Mouse (Mus musculus) embryonic facial prominence, embryonic 10.5 days (tissue): ENCODE results near the gene Kcnn3. TPM values are rescaled to one million over a fixed set of nuclear protein-coding genes. Genes with fewer than 3 reads are reported as not detected.
A peak's percentile ranks its signal among the peaks of the same experiment; 100 is the strongest.

ENCODE experiments used
- DNase-seq: peaks from one replicate; pipeline ENCODE4 v3.0.0-alpha.2; 2017; ENCODE audit warnings: low spot score
- H3K27ac ChIP-seq: fragments of 300-500 bp; sonication (generic); replicated peaks from 2 replicates; pipeline ENCODE4 v1.5.1; 2016; ENCODE audit warnings: mild to moderate bottlenecking
- H3K27me3 ChIP-seq: fragments of 300-500 bp; sonication (generic); replicated peaks from 2 replicates; pipeline ENCODE4 v1.6.1; 2016; ENCODE audit warnings: low read depth, mild to moderate bottlenecking; ENCODE audit not compliant: poor library complexity, severe bottlenecking
- H3K36me3 ChIP-seq: fragments of 300-500 bp; sonication (generic); replicated peaks from 2 replicates; pipeline ENCODE4 v1.6.1; 2016; ENCODE audit warnings: mild to moderate bottlenecking, moderate library complexity
- H3K4me1 ChIP-seq: fragments of 300-500 bp; sonication (generic); 2 replicates; pipeline ENCODE4 v1.6.1; 2016
- H3K4me3 ChIP-seq: fragments of 300-500 bp; sonication (generic); 2 replicates; pipeline ENCODE4 v1.5.1; 2016; ENCODE audit warnings: mild to moderate bottlenecking, moderate library complexity
- H3K9me3 ChIP-seq: fragments of 300-500 bp; sonication (generic); 2 replicates; pipeline ENCODE4 v1.6.1; 2016; ENCODE audit warnings: mild to moderate bottlenecking
- WGBS: fragments of 180-500 bp; shearing (Covaris S2); methylation state at CpG from one replicate; pipeline ENCODE4 v1.1.7; 2016; 5-methylcytosine and 5-hydroxymethylcytosine counted together
- polyA plus RNA-seq: library from polyadenylated mRNA; unstranded; fragments of >200 nt; fragmentation: Nextera tagmentation; extraction: Ambion mirVana; gene quantifications from 2 replicates; pipeline ENCODE4 v1.2.1, GENCODE M21; 2016

The Kcnn3 gene
- polyA plus RNA-seq, 1 experiment from 2014 or later, result 0.62 TPM

DNA sequence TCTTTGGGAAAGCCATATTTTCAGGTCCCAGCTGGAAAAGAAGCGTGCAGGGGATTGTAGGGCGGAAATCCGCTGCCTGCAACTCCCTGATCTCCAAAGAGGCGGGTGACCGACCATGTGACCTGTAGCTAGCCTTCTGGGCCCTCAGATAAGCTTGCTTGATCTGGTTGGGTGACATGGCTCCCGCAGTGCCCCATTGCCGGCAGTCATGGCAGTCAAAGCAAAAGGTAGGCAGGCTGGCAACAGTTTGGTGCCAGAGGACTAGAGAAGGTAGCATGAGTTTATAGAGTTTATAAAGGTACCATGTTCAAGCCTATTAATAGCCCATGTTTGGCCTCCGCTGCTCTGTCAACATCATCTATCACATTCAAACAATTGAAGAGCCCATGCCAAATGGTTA is 33.5 kb downstream of the Kcnn3 start:
- H3K4me3 ChIP-seq, result no peak overlapping the region
- 92% methylated on average over 8 of the region's 8 CpGs for WGBS
- no peaks in the 10 kb centered on the region for H3K27me3 ChIP-seq
- peaks cover under 1% of the 10 kb centered on the region for H3K4me1 ChIP-seq
- no peak for DNase-seq
- no peaks in the 10 kb centered on the region for H3K36me3 ChIP-seq
- no peak overlapping the region for H3K27ac ChIP-seq
- no peaks in the 10 kb centered on the region for H3K9me3 ChIP-seq

DNA sequence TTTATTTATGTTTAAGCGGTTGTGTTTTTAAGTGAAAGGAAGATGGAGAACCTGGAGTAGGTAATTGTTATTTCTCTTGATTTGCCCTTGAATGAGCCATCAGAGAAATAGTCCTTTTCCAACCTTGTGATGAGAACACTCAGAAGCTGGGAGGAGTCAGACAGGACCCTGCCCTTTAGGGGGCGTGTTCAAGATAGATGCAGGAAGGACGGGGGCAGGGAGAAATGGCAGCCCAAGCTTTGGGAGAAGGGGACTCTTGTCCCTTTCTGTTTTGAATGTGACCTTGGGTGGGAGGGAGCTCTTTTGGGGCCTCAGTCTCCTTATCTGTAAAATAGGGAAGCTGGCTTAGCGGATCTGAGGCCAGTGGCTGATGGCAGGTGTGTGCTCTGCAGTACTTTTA is 34.0 kb downstream of the Kcnn3 start:
- H3K4me3 ChIP-seq, result no peak overlapping the region
- WGBS, result 80% methylated on average over 4 of the region's 4 CpGs
- no peak overlapping the region for H3K27ac ChIP-seq
- no peak for DNase-seq
- H3K36me3 ChIP-seq, result no peaks in the 10 kb centered on the region
- H3K27me3 ChIP-seq, result no peaks in the 10 kb centered on the region
- no peaks in the 10 kb centered on the region for H3K9me3 ChIP-seq
- peaks cover 6% of the 10 kb centered on the region for H3K4me1 ChIP-seq

- H3K4me1 ChIP-seq, result peaks cover 12% of the 10 kb centered on the region
- WGBS, result 84% methylated on average over 2 of the region's 2 CpGs
- H3K27ac ChIP-seq, result no peak overlapping the region
- H3K9me3 ChIP-seq, result no peaks in the 10 kb centered on the region
- H3K4me3 ChIP-seq, result no peak overlapping the region
- no peak for DNase-seq
- H3K27me3 ChIP-seq, result no peaks in the 10 kb centered on the region
- H3K36me3 ChIP-seq, result no peaks in the 10 kb centered on the region
Observed at GRCm38 (mm10) chr3:89554587-89554986, 34.6 kb downstream of the Kcnn3 start.

DNA sequence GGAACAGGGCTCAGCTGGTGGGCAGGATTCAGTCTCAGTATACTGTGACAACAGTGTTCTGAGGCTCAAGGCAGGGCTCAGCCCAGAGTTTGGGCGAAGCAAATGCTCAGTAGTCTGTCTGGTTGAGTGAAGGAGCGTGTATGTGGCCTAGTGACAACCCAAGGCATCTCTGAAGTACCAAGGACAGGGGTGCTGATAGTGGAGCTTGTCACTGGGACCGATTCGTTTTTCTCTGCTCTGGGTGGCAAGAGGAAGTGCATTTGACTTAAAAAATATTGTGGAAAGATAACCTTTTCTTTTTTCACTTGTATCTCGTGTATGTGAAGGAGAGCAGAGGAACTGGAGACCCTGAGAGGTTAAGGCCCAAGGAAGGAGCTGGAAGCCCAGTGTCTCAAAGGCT is 37.8 kb downstream of the Kcnn3 start:
- Histone ChIP-seq H3K4me3 (no peak overlapping the region), H3K4me1 (peaks cover 12% of the 10 kb centered on the region), H3K36me3 (no peaks in the 10 kb centered on the region), H3K27me3 (no peaks in the 10 kb centered on the region), H3K9me3 (no peaks in the 10 kb centered on the region), H3K27ac (no peak overlapping the region)
- WGBS, result 84% methylated on average over 5 of the region's 5 CpGs
- DNase-seq, result no peak

DNA sequence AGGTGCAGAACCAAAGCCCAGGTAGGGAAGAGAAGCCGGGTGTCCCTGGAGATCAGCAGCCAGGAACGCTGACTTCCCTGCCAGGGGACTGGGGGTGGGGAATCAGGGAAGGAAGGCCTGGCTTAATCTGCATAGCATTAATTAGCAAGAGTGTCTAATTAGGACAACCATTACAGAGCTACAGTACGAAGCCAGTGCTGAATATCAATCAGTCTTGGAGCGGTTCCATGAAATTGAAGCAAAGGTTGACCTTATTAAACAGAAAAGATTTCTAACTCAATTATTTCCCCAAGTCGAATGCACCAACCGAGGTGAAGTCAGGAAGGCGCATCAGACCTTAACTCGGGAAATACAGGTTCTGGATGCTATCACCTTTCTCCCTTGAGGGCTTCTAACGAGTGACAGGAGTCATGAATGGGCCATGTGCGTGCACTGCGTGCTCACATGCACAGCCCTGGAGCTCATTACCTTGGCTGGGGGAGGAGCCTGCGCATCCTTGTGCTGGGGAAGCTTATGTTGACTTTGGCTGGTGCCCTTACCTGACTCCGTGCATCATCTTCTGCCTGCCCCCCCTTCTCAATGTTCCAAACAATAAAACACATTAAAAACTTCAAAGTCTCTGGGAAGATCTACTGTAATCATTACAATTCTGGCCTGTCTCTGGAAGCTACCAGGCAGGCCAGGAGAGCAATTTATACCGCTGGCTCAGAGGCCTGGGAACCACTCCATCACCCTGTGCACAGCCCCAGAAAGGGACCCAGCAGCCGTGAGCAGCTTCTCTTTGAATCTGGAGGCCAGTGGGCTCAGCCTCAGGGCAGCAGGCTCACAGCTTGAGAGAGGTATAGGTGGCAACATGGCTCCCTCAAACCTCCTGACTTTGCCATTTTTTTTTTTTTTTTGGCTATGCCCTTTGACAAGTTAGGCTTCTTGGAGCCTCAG is 39.3 kb downstream of the Kcnn3 start:
- Histone ChIP-seq H3K4me3 (no peak overlapping the region), H3K4me1 (peaks cover 16% of the 10 kb centered on the region), H3K9me3 (no peaks in the 10 kb centered on the region), H3K27me3 (no peaks in the 10 kb centered on the region), H3K36me3 (no peaks in the 10 kb centered on the region), H3K27ac (peak overlapping the region; percentile 26; the same call in 1 of the 2 replicates)
- DNase-seq, result peak; percentile 34
- WGBS, result 54% methylated on average over 15 of the region's 15 CpGs

GRCm38 (mm10) chr3:89561386-89561785 is 41.4 kb downstream of the Kcnn3 start:
- peaks cover 36% of the 10 kb centered on the region for H3K4me1 ChIP-seq
- 91% methylated on average over 6 of the region's 6 CpGs for WGBS
- DNase-seq, result no peak

GRCm38 (mm10) chr3:89565371-89565770 is 45.4 kb downstream of the Kcnn3 start:
- H3K27me3 ChIP-seq, result no peaks in the 10 kb centered on the region
- H3K27ac ChIP-seq, result peak overlapping the region; percentile 25; the same call in 1 of the 2 replicates
- no peaks in the 10 kb centered on the region for H3K9me3 ChIP-seq
- H3K4me3 ChIP-seq, result no peak overlapping the region
- 49% methylated on average over 5 of the region's 5 CpGs for WGBS
- H3K36me3 ChIP-seq, result no peaks in the 10 kb centered on the region
- H3K4me1 ChIP-seq, result peaks cover 32% of the 10 kb centered on the region
- peak; percentile 73 for DNase-seq

More at GRCm38 (mm10) chr3:89561386-89561785, 41.4 kb downstream of the Kcnn3 start:
- Histone ChIP-seq H3K27me3 (no peaks in the 10 kb centered on the region), H3K27ac (no peak overlapping the region), H3K4me3 (no peak overlapping the region), H3K9me3 (no peaks in the 10 kb centered on the region), H3K36me3 (no peaks in the 10 kb centered on the region)

DNA sequence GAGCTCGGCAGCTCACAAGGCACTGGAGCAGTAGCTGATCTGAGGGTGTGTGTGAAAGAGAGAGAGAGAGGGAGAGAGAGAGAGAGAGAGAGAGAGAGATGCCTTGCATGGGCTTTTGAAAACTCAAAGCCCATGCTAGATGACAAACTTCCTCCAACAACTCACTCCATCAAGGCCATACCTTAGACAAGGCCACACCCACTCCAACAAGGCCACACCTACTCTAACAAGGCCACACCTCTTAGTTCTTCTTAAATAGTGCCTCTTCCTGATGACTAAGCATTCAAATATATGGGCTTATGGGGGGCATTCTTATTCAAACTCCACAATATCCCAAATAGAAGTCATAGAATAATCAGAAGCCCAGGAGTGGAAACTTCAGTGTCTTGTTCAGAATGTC is 49.1 kb downstream of the Kcnn3 start:
- Histone ChIP-seq H3K9me3 (no peaks in the 10 kb centered on the region), H3K4me3 (no peak overlapping the region), H3K27ac (no peak overlapping the region), H3K4me1 (peaks cover 29% of the 10 kb centered on the region), H3K36me3 (no peaks in the 10 kb centered on the region), H3K27me3 (no peaks in the 10 kb centered on the region)
- DNase-seq, result no peak
- WGBS, result 90% methylated on average over 1 of the region's 1 CpGs

DNA sequence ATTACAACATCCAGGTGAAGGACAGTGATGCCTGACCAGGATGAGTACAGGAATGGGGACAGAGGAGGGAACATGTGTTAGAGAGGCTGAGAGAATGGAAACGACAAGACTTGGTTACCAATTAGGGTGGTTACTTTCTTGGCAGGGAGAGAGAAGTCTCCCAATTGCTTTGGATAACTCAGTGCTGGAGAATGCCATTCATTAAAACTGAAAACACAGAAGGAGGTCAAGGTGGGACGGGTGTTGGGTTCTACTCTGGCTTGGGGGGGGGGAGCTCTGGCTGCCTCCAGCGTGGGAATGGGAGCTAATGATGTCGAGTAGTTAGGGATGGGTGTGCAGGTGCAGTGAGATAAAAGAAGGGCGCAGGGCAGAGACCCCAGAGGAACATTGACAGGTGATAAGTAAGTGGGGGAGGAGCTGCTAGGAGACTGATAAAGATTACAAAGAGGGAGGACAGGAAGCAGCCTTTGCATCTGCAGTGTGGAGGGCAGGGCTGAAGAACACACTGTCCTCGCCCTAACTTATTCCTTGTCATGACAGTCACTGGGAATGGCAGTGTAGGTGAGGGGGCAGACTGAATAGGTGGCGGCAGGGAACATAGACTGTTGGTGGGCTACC is 49.9 kb downstream of the Kcnn3 start:
- no peak for DNase-seq
- Histone ChIP-seq H3K27ac (no peak overlapping the region), H3K36me3 (no peaks in the 10 kb centered on the region), H3K9me3 (no peaks in the 10 kb centered on the region), H3K4me1 (peaks cover 23% of the 10 kb centered on the region), H3K27me3 (no peaks in the 10 kb centered on the region), H3K4me3 (no peak overlapping the region)
- 61% methylated on average over 7 of the region's 7 CpGs for WGBS

- Histone ChIP-seq H3K27me3 (no peaks in the 10 kb centered on the region), H3K36me3 (no peaks in the 10 kb centered on the region), H3K9me3 (no peaks in the 10 kb centered on the region), H3K4me3 (no peak overlapping the region), H3K4me1 (peaks cover 18% of the 10 kb centered on the region), H3K27ac (no peak overlapping the region)
- no peak for DNase-seq
- WGBS, result 80% methylated on average over 3 of the region's 3 CpGs
Observed at GRCm38 (mm10) chr3:89570362-89570761, 50.4 kb downstream of the Kcnn3 start.

- Histone ChIP-seq H3K4me3 (no peak overlapping the region), H3K36me3 (no peaks in the 10 kb centered on the region), H3K27ac (no peak overlapping the region), H3K27me3 (no peaks in the 10 kb centered on the region), H3K9me3 (no peaks in the 10 kb centered on the region), H3K4me1 (peaks cover 14% of the 10 kb centered on the region)
- WGBS, result 73% methylated on average over 2 of the region's 2 CpGs
- DNase-seq, result no peak
Observed at GRCm38 (mm10) chr3:89574260-89574659, 54.3 kb downstream of the Kcnn3 start.

DNA sequence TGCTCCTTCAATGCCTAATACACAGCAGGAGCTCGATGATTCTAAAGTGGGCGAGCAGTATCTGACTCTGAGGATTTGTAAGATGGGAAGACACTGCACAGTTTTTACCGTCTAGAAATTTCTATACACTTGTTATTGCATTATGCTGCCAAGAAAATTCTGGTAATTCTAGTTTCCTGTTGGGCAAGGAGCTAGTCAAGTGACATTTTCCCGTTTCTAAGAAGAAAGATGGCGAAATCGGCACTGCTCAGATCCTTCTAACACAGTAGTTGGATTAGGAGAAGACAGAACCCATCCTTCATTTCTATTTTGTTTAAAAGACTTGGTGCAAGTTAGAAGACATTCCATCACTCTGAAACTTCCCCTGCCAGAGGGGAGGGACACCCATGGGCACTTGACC is 56.4 kb downstream of the Kcnn3 start:
- Histone ChIP-seq H3K9me3 (no peaks in the 10 kb centered on the region), H3K4me1 (peaks cover 11% of the 10 kb centered on the region), H3K27ac (no peak overlapping the region), H3K4me3 (no peak overlapping the region), H3K27me3 (no peaks in the 10 kb centered on the region), H3K36me3 (no peaks in the 10 kb centered on the region)
- no peak for DNase-seq
- WGBS, result 92% methylated on average over 6 of the region's 6 CpGs

DNA sequence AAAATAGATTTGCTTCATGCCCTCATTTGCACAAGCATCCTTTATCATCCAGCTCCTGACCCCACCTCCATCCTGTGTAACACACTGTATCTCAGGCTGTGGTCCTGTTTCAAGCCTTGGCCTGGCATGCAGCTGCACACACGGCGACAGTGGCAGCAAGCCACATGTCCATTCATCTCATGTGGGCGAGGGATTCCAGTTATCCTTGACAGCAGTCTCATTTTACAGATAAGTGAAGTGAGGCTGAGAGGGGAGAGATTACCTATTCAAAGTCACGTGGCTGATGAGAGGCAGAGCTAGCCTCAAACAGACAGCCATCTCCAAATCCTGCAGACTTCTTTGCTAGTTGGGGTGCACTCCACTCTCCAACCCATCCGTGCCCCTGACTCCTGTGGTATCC is 57.2 kb downstream of the Kcnn3 start:
- WGBS, result 81% methylated on average over 5 of the region's 5 CpGs
- no peak overlapping the region for H3K4me3 ChIP-seq
- H3K9me3 ChIP-seq, result no peaks in the 10 kb centered on the region
- no peaks in the 10 kb centered on the region for H3K27me3 ChIP-seq
- no peak overlapping the region for H3K27ac ChIP-seq
- H3K36me3 ChIP-seq, result no peaks in the 10 kb centered on the region
- DNase-seq, result no peak
- peaks cover 14% of the 10 kb centered on the region for H3K4me1 ChIP-seq
